Mouse (Mus musculus) MEL-GATA-1-ER (cell line): ENCODE results near the gene Eri3.
A peak's percentile ranks its signal among the peaks of the same experiment; 100 is the strongest.

Experiments
- DNase-seq: peaks from one replicate; pipeline ENCODE4 v3.0.0-alpha.2; 2012; ENCODE audit warnings: low read depth; ENCODE audit errors: extremely low read depth

Eri3 gene

DNA sequence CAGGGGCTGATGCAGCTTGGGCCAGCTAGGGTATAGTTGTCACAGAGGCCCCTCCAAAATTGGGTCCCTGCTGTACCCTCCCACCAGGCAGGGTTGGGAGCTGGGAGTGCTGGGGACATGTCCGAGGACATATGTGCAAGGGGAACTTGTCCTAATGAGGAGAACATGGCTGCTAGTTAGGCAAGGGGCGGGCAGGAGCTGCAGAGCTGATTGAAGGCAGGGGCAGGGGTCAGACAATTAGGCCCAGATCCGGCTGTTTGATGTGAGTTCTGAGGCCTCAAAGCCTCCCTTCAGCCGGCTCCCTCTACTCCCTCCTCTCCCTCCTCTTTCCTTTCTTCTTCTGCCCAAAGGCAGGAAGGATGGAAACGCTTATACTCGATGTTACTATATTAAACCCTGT is 106.8 kb downstream of the Eri3 start:
- no peak for DNase-seq

DNA sequence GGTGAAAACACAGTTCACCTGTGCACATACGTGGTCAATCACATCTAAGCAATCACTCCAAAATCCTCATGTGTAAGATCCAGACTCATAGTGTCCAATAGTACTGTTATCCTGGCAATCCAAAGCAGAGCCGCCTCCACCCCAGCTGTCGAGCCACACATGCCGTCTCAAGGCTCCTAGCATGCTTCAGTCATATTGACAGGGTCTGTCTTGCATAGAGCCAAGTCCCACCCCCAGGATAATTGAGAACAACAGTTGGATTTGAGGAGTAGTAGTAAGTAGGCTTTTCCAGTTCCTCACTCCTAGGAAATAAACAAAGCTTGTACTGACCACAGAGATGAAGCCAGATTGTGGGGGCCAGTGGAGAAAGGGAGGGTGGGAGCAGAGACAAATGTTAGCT is 107.5 kb downstream of the Eri3 start:
- DNase-seq = no peak

DNA sequence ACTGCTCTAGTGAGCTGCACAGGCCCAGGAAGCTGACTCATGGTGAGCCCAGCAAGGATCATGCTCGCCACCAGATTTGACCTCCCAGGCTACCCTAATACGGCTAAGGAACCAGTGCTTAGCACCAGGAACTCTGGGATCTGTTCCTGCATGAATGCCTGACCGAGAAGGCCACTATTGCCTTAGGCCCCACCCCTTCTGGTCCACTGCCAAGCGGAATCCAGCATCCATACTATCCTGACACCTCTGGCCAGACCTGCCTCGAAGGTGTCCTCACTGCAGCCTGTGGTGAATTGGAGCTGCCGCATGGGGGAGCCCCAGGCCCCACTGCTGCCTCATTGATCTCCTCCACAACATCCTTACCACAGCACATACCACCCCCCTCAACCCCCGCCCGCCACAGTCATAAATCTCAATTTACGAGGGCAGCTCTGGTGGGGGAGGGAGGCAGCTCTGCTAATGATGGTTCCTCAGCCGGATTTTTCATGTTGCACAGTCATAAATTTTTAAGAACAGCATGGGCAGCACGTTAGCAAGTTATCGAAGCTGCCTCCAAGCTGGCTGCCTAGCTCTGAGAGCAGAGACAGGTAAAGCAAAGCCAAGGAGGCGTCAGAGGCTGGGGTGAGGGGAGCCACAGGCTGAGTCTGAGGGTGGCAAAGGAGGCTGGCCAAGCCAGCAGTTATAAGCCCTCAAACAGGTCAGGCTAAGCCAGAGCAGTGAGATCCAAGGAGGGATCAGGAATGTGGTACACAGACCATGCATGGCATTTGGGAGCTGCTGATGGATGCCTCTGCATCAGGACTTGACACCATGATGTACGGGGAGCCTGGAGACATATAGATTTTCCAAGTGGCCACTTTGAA is 108.6 kb downstream of the Eri3 start:
- no peak for DNase-seq

DNA sequence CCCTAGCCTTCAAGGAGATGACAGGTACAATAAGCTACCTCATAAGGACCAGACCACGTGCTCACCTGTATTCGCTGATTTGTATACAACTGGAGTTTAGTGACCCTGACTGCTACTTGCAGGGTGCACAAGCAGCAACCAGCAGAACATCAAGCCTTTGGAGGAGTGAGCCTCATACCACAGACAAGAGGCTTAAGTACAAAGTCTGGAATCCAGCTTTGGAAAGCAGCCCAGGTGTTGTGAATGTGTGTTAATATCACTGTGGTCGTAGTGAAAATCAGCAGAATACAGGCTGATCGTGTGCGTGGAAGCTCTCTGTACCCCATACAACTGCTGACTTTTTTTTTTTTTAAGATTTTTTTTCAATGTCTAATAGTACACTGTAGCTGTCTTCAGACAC is 109.8 kb downstream of the Eri3 start:
- DNase-seq = no peak

DNA sequence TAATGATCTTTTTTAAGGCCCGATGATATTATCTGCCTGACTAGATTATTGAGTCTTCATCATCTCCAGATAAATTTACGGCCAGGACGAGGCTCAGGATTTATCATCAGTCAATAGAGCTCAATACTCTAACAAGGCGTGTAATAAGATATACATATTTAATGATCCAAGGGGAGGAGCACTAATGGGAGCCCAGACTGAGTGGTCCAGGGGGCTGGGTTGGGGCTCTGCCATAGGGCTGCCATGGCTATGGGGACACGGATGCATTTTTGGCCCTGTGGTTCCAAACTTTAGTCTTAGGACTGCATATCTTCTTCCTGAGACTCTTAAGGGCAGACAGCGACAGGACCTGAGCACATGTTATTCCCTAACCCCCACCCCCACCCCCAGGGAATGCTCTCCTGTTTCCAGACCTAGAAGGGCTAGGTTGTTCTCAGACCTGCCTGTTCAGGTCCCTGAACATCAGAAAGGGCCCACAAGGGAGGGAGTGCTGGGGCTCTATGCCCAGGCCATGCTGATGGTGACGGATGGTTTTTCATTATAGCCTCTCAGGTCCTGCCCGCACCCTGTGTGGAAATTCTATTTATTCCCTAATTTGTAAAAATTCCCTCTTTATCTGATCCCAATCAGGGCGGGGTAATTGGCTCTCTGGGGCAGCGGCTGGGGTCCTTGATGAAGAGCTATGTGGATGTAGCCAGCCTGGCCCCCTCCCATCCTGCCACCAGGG is 114.4 kb downstream of the Eri3 start:
- DNase-seq = no peak

DNA sequence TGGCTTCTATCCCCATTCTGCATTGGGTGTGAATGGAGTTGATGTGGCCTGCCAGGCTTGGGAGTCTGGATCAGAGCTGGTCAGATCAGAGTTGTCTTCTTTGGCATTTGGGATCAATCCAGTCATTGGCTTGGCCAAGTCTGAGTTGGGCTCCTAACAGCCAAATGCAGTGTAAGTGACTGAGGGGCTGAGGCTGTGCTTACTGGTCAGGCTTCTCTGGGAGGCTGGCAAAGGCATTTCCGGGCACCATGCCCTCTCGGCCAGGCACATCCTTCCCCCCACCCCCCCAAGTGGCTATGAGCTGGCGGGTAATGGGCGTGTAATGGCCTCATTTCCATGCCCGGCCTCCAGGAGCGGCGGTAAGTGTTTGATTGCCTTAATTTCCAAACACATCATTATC is 115.4 kb downstream of the Eri3 start:
- DNase-seq = no peak

DNA sequence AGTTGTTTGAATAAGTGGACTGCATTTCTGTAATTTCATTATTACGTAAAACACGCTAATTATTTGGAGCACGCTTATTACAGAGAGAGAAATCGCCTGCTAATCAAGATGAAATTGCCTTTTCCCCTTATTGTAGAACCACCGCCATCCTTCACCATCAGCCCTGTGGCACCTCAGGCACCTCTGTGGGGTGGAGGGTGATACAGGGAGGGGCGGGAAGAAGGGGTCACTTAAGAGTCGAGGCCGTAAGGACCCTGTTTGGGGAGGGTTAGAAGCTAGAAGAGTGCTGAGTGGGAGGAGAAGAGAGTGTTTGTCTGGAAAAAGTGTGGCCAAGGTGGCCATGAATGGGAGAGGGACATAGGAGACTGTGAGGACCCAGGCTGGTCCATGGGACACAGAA is 115.9 kb downstream of the Eri3 start:
- no peak for DNase-seq

DNA sequence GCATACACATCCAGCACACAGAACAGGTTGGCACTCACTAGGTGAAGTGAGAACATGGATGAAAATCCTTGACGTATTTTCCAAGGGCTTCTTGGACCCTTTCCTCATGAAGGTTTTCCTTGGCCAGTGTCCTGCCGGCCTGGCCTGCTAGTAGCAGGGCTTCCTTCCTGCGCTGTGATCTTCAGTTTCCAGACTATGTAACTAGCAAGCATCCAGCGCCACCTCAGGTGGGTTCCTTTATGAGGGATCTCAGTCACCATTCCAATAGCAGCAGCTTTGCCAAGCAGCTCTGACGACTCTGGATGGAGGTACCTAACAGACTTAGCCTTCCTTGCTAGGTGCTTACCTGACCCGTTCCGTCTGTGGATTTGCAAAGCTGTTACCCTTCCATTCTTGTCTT is 119.7 kb downstream of the Eri3 start:
- no peak for DNase-seq

DNA sequence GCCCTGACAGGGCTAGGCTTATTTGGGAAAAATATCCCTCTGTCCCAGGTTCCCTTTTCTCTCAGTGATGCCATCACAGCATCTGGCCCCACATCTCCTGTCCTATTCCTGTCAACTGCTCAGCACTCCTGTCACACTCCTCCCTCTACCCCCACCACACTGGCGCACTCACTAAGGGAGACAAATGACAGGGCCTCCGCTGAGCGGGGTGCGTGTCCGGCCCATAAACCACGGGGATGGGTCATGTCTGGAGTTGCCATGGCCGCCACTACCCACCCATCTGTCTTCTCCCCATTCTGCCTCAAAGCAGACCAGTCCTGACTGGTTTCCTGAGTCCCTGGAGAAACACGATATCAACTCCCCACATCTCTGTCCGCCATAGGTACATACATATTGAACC is 121.9 kb downstream of the Eri3 start:
- no peak for DNase-seq

DNA sequence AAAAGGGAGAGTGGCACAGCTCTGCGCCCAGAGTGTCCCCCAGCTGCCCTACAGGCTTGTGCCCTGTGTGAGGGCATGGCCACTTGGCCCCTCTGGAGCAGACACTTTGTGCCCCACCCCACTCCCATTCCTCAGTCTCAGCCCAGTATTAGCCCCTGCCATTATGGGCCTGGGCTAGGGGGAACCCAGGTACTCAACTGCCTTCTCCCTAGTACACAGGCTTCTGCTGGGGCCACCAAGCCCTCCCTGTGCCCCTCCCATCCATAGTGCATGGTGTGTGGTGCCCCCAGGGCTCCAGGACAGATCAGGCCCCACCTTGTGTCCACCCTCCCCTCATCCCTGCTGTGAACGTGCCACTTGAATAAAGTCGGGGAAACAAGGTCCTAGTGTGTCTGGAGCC is 123.7 kb downstream of the Eri3 start:
- DNase-seq = no peak

DNA sequence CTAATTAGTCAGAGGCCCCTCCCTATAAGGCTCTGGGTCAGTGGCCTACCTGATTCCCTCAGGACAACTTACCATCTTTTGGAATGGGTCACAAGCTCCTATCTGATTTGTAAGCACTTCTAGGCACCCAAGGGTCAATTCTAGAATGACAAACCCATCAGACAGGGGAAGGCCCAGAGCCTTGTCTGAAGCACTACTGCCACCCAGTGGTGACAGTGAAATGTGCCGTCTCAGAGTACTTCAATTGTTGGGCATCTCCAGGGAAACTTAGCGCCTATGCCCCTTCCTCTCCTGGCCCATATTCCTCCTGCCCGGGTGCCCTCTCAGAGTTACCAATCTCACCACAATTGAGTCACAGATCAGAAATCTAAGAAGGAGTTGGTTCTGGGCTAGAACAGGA is 126.7 kb downstream of the Eri3 start:
- DNase-seq = peak; percentile 48

DNA sequence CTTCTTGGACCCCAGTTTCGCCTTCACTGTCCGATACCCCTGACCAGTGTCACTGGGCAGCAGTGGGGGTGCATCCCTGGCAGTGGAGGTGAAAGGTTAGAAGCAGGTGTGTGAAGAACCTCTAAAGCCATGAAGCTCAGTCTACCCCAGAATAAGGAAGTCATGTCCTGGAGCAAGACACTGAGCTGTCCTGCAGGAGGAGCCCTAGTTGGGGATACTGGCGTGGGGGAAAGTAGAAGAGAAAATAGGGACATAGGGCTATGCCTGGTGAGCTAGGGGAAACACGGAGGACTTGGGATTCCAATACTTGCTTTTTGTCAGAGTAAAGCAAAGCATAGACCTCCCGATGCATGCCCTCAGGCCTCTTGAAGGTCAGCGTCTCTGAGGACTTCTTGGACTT is 130.8 kb downstream of the Eri3 start:
- DNase-seq = peak; percentile 20

DNA sequence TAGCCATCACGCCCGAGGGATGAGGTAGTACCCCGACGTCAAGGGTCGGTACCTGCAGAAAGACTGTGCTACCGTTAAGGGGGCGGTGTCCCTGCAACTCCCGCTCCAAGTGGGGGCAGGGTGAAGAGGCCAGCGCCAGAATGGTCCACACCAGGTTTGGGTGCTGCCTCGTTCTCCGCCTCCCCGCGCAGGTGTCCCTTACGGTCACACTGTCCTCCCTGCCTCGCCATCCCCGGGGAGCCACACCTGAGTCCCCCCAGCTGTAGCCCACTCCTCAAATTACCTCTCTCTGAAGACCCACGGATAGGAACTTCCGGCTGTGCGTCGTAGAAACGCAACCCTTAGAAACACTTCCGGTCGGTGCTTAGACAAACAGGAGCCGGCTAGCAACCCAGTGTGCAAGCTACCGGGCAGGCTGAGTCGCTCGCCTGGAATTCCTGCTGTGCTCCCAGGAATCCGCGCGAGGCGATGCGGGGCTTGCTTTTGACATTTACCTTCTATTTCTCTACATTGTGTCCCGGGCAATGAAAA is 131.8 kb downstream of the Eri3 start, which contains the start of gene Dmap1:
Dmap1 (minus strand) TSS at position 343 of the 531 bp plus-strand sequence.
- DNase-seq = peak; percentile 74

DNA sequence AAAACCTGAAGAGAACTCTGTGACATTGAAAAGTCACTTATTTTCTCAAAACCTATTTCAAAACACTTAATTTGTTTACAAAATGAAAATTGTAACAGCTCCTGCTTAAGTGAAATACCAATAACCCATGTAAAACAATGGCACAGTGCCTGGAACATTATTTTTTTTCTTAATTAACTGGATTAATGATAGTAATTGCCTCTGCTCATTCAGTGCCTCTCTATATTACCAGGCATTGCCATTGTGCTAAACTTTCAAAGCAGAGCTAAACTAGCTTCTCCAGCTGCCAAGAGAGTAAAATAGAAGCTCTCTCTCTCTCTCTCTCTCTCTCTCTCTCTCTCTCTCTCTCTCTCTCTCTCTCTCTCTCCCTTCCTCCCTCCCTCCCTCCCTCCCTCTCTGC is 132.3 kb downstream of the Eri3 start:
- DNase-seq = no peak

DNA sequence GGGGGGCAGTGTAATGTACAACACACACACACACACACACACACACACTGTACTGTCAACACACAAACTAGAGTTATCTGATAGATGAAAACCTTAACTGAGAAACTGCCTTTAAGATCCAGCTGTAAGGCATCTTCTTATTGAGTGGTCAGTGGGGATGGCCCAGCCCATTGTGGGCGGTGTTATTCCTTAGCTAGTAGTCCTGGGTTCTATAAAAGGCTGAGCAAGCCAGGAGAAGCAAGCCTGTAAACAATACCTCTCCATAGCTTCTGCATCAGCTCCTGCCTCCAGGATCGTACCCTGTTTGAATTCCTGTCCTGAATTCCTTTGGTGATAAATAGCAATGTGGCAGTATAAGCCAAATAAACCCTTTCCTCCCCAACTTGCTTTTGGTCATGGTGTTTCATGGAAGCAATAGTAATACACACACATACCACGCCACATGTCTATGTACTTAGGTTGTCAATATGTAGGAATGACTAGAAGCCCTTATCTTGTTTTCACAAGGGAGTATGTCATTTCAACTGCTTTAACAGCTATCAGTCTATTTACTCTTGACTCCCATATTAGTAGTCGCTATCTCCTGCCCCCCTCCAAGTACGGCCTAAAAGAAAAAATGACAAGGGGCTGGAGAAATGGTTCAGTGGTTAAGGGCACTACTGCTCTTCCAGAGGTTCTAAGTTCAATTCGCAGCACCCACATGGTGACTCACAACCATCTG is 133.0 kb downstream of the Eri3 start:
- no peak for DNase-seq

DNA sequence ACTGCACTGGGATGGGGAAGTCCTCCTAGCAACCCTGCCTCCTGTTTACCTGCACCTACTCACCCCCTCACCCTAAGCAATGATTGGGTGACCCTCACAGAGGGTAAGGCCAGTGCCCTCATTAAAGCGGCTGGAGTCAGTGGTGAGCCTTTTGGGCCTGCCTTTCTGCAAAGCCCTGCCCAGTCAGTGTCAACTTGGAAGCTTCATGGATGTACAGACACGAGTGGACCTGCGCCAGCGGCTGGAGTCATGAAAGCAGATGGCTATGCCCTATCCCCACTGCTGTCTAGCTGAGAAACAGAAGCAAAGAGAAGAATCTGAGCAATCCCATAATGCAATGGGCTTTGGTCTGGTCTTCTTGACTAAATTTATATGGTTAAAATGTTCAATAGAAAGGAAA is 136.2 kb downstream of the Eri3 start:
- no peak for DNase-seq

DNA sequence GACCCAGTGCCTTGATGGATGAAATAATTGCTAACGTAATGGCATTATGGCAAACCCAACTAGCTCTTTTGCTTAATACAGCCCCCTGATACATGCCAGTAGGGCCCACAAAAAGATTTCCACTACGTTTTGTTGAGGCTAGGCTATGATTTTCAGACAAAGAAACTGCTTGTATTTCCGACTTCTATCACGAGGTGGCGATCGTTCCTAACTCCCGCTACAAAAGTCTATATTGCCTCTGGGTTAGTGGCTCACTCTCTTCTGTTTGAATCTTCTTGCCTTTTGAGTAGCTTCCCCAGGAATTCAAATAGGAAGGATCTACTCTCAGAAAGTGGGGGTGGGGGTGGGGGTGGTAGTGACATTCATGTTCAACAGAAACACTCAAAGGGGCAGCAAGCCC is 155.2 kb downstream of the Eri3 start:
- peak; percentile 44 for DNase-seq

DNA sequence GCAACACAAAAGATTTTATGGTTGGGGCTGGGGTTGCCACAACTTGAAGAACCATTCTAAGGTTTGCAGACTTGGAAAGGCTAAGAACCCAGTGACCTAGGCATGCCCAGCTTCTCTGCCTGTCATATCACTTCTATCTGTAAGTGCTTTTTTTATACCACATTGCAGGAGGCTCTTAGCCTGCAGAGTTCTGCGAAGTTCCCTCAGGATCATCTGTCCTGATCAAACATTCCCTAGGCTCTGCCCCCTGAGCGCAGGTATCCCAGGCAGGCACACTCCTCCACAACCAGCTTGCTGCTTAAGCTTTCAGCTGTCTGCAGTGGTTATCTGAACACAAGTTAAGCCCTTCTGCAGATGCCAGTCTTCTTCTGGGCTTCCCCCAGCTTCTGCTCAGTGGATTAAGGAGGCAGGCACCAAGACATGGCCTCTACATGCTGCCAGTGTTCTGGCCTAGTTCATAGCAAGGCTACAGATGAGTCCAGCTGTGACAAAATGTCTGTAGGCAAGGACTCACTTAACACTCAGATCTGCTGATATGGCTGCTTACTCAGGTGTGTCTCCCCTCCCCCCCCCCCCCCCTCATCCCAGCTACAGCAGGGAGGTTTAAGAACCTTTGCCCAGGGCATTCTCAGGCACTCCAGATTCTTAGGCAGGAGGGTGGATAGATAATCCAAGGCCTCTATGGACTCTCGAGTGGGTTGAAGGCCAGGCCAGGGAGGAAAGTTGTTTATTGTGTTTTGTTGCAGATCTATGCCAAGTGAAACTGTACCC is 158.8 kb downstream of the Eri3 start:
- no peak for DNase-seq

DNA sequence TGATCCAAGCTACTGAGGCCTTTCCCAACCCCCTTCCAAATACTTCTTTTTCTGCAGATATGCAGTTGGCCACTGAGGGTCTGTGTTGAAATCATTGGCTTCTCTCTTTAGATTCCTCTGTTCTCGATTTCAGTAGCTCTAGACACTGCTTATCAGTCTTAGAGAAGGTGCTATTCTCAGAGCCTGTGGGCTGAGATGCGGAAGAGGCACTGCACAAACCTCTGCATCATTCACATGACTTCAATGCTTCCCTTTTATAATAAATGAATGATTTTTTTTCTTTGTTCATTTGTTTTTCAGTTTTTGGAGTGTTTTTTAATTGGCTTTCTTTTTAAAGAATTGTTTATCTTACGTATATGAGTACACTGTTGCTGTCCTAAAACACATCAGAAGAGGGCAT is 162.1 kb downstream of the Eri3 start:
- DNase-seq = peak; percentile 31

DNA sequence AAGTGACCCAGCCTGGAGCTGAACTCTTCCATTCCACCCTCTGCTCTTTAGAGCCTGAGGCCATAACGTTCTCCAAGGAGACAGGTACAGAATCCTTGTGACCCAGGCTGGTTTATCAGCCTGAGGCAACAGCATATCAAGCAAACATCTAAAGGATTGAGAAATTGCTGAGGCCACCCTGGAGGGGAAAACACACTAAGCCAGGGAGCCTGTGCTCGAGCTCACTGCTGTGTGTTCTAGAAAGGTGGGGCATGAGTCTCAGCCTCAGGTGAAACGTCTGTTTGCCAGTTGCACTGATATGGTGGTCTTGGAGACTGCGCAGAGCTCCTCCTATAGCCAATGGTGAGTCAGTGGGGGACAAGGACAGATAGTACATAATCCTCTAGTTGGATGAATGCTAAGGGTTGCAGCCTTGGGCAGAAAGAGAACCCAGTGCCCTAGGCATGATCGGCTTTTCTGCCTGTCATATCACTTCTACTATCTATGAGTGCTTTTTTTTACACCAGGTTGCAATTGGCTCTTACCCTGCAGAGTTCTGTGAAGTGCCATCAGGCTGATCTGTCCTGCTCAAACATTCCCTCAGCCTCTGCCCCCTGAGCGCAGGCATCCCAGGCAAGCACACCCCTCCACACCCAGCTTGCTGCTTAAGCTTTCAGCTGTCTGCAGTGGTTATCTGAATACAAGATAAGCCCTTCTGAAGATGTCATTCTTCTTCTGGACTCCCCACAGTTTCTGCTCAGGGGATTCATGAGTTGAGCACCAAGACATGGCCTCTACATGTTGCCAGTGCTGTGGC is 163.3 kb downstream of the Eri3 start:
- no peak for DNase-seq
